Mouse (Mus musculus): ENCODE results near the gene Clhc1.
"Not testable (repeated sequence)": the region's sequence is repeated elsewhere in the genome, so short reads cannot be mapped to it uniquely, and the experiment has no call there.

Gene Clhc1

DNA sequence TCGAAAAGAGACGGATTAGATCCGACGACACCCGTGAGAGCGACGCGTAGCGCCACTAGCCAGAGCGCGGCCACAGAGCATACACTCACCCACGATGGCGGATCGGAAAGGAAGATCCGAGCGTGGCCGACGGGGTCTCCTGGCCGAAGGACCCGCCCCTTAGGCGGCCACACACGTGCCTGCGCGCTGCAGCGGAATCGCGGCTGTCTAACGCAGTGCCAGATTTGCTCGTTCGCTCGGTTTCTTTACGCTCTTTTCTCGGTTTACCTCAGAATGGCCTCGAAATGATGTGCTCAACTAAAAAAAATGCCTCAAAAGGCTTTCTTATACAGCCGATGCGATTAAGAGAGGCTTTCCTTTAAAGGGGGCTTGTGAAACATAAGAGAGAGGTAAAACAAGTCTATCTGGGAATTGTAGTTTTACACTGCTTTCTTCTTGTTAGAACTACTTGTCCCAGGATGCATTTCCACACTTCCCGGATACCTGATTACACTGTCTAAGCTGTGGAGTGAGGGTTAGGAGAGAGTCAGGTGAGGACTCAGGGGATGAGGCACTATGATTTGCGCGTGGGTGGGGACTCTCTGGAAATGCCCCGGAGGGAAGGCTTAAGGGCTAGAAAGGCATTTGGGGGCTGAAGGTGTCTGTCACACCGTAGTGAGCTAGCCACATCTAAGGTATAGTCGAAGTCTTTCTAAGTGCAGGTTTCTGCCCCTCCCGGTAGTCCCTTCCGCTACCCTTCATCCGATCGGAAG lies at the start of gene Clhc1, which contains the start of gene Rps27a:
Gene Clhc1, plus strand, starts transcription at position 199 of the 752 bp plus-strand sequence.
Gene Rps27a, minus strand, starts transcription at position 358 of the 752 bp plus-strand sequence.
- DNase-seq (ENCODE audit: low spot score in 2 of 2), result peak; percentile 94

DNA sequence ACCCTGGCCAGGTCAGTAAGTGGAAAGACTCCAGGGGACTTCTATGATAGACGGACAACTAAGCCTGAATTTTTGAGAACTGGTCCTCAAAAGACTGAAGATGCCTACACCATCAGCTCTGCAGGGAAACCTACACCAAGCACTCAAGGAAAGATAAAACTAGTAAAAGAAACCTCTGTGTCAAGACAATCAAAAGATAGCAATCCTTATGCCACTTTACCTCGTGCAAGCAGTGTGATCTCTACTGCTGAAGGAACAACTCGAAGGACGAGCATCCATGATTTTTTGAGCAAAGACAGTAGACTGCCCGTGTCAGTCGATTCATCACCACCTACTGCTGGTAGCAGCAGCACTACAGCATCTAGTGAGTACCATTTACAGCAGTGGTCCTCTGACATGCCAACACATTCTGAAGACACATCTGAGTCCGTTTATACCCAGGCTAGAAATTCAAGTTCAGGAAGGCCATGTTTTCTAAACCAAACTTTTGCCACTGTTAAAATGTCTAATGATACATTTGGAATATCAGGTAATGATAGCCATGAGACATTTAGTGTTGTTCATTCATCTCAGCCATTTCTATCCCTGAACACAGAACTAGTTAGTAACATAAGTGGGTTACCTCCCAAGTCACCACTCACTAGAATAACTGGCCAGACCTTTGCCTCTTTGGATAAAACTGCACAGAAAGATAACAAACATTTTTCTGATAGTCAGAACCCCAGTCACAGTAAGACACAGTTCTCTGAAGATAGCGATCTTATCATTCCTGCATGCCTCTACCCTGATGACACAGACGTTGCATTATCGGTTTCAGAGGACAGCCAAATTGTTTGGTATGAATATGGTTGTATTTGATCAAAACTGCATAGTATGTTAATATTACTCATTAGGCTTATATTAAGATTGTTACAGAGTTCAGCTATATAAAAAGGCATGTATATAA lies 43.5 kb upstream of the Clhc1 start:
- DNase-seq (ENCODE audit: low spot score in 2 of 2), result no peak

DNA sequence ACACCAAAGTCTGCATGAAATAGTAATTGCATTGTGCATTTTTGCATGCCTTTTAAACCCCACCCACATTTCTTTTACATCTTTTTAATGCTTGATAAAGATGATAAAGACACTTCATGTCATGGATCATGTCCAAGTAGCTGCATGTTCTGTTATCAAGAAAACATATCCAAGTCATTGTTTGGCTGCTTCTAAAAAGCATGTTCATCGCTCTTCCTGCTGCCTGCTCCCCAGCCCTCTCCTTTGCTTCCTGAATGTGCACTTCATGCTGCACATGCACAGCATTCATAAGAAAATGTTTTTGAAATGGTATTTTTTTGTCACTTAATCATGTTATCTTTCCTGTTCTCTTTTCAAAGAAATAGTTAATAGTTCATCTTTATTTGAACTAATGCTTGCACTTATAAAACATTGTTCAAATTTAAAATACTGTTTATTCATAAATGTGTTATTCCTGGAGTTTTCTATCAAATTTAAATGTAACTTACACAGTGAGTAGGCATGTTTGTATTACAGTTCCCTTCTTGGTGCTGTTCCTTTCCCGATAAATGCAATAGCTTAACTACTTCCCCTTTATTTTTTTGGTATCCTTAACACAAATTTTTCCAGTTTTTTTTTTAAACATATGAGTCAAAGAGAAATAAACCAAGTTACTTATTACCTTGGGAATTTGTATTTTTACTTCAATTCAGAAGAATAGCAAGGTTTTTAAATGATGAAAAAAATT lies 42.7 kb upstream of the Clhc1 start:
- DNase-seq (ENCODE audit: low spot score in 2 of 2), result no peak

DNA sequence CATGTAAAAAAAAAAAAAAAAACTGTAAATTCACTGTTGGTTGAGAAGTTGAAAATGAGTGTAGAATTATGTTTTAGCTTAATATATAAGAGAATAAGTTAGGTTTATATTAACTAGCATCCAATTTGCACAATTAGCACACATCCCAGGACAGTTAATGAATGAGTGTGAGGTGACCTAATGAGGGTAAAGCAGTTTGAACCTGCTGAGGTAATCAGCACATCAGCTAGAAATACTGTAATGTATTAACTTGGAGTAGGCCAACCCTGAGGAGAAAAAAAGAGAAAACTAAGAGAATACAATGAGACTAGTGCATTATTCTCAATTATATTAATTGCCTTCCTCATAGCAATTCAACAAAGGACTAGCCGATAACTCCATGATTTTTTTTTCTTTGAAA lies 38.3 kb upstream of the Clhc1 start:
- DNase-seq (ENCODE audit: low spot score in 2 of 2), result no peak

DNA sequence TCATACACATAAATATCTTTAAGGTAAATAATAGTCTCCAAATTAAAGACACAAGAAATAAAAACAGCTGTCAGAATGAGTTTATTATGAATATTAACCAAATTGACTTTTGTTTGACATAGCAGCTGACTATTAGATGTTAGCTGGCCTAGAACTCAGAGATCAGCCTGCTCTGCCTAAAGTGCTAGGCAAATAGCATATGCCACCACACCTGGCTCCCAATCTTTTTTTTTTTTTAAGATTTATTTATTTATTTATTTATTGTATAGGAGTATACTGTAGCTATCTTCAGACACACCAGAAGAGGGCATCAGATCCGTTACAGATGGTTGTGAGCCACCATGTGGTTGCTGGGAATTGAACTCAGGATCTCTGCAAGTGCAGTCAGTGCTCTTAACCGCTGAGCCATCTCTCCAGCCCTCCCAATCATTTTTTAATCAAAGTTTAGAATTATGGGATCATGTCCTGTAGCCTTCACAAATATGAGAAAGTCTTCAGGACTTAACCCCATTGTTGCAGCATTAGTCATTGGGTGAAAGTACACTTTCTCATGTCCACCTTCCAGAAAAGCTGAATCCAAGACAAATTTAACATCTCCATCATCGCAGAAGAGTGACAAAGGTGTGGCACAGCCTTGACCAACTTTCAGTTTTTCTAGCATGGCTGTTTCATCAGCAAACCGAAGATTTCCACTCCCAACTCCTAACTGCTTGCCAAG lies 34.8 kb upstream of the Clhc1 start:
- DNase-seq (ENCODE audit: low spot score in 2 of 2), result no peak

DNA sequence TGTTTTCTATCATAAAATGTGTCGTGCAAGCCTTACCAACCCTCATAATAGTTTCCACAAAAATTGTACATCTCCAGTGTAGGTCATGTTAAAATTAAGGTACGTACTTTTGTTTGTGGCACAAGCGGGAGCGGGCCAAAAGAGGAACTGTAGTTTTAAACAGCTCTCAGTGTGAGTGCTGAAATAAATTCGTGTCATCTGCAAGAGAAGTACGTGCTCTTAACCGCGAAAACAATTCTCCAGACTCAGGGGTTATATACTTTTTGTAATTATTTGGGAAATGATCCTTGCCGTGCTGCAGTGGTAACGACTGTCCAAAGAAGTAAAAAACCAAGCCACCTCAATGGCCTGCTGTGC lies 33.4 kb upstream of the Clhc1 start:
- DNase-seq (ENCODE audit: low spot score in 2 of 2), result no peak

DNA sequence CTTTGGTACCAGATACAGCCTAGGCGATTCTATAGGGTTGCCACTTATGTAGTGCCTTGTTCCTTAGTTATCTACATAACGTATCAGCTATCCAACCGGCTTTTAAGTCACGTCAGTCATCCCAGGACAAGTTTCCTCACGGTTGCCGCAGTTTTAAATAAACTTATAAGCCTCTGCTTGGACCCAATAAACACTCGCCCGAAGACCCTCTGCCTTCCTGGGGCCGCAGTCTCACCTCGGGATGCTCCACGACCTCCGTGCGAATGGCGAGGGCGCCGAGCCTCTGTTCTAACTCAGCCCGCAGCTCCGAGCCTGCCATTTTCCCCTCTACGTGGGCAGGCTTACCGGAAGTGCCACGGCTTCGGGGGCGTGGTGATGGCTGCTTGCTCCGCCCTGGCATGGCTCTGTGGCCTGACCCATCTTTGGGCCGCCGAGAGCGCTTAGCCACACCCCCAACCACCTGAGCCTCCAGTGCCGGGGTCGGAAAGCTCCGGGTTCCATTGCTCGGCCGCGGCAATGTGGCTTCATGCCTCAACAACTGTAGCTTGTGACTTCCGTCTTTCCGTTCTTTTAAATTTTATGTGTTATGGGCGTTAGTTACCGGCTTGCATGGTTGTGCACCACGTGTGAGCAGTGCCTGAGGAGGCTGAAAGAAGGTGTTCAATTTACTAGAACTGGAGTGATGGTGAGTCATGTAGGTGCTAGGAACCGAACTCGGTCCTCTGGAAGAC lies 32.9 kb upstream of the Clhc1 start, which contains the start of gene Prorsd1:
Gene Prorsd1, minus strand, starts transcription at position 352 of the 731 bp plus-strand sequence.
- DNase-seq (ENCODE audit: low spot score in 2 of 2), result peak; percentile 87

DNA sequence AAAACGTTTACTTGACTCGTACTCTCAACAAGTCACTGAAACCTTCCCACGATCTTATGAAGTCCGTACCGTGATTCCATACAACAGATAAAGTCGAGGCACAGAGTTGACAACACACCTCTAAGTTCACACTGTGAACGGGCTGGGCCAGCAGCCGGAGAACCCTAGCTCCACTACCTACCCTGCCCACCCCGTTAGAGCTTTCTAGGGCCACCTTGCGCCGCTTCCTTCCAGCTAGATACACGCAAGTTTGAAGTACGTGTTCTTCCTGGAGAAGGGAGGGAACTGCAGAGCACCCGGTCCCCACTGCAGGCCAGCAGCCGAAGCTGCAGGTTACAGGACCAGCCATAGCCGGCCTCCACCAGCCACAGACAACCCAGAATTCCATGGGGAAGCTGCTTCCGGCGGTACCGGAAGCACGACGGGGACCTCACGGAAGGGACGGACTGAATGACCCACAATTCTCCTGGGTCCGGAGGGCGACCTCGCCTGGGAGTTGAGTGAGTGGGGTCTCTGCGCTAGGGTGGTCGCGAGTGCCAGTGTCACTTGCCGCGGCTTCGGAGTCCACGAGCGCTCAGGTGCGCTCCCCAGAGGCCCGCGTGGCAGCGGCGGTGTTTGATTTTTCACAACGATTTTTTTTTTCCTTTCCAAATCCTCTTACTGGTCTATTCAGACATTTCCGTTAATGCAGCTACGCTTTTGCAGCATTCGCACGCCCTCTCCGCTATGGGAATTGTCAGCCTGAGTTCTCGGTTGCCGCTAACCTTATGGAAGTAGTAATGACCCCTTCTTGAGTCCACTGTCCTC lies 21.6 kb upstream of the Clhc1 start, which contains the start of gene Mtif2:
Gene Mtif2, plus strand, starts transcription at position 421 of the 807 bp plus-strand sequence.
- peak; percentile 89 to 90 for DNase-seq (ENCODE audit: low spot score in 2 of 2)

DNA sequence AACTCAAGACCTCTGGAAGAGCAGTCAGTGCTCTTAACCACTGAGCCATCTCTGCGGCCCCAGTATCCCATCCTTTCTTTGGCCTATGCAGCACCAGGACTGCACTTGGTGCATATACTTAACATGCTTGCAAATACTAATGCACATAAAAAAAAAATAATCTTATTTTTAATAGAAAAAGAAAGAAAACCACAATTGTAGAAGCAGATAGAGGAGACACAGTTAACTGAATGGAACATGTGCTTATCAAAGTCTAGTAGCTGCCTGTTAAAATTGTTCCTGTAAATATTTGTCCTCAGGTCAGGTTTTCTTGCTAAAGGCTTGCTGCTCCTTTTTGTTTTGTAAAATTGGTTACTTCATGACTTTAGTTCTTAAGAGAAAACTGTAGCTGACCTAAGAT lies 9.5 kb upstream of the Clhc1 start:
- DNase-seq (ENCODE audit: low spot score in 2 of 2), result no peak

DNA sequence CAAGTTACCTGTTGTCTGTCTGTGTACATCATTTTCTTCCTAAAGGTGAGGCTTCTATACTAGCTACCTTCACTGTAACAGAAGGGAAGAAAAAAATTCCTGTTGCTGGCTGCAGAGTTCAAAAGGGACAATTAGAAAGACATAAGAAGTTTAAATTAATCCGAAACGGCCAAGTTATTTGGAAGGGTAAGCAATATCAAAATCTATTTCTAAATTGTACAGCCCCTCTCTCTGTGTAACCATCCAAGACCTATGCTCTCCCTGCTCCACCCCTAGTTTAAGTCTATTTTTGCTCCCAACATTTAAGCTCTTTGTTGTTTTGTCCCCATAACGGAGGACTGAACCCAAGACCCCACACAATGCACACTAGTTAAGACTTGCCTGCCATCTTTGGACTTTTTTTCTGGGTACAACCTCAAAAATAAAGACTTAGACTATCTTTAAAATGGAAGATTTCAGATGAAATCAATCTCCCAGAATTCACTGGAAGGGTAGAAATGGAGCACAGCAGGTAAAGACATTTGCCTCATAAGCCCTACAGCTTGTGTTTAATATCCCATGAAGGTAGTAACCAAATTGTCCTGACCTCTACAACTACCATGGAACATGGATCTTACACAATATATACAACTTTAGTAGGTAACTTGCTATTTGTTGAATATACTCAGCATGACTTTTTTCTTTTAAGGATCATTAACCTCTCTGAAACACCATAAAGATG lies 3.4 kb upstream of the Clhc1 start:
- DNase-seq (ENCODE audit: low spot score in 2 of 2), result no peak

DNA sequence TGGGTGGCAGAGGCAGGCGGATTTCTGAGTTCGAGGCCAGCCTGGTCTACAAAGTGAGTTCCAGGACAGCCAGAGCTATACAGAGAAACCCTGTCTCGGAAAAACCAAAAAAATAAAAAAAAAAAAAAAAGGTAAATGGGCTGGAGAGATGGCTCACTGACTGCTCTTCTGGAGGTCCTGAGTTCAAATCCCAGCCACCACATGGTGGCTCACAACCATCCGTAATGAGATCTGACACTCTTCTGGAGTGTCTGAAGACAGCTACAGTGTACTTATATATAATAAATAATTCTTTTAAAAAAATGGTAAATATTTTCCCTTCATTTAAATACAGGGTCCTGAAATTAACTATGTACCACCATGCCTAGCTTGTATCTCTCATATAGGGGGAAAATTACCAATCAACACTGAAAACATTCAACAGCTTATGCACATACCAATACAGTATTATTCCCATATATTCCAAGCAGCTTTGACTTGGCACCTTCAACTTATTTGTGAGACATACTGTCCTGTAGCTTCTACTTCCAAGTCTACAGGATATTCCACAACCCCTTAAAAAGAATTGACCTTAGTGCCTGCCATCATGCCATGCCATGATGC lies 2.5 kb upstream of the Clhc1 start:
- not testable (repeated sequence) for DNase-seq (ENCODE audit: low spot score in 2 of 2)

DNA sequence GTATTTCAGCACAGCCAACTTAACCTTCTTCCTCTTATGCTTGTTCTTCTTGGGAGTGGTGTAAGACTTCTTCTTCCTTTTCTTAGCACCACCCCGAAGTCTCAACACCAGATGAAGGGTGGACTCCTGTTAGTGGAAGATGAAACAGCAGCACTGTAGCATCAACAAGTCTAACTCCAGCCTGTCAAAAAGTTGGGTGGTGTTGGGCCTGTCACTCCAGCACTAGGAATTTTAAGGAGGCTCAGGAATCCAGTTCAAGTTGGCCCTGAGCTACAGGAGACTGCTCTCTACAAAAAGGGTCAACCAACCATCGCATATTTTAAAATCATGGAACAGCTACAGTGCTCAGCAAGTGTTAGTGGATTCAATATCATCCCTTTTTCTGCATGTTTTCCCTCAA lies 1.5 kb upstream of the Clhc1 start:
- not testable (repeated sequence) for DNase-seq (ENCODE audit: low spot score in 2 of 2)

DNA sequence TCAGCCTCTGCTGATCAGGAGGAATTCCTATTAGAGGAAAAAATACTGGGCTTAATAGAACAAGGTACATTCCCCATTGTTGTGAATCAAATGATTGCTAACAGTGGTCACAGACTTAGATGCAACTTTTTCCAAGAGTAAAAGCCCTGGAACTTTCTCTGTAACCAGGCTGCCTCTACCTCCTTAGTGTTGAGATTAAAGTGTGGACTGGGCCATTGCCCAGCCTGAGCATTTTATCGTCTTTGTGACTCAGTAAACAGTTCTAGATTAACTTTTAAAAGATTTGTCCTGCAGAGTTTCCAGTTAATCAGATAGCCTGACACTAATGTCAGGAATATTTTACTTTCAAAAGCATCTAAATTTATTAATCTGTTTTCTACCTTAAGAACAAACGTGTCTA lies 988 bp upstream of the Clhc1 start:
- DNase-seq (ENCODE audit: low spot score in 2 of 2), result no peak

DNA sequence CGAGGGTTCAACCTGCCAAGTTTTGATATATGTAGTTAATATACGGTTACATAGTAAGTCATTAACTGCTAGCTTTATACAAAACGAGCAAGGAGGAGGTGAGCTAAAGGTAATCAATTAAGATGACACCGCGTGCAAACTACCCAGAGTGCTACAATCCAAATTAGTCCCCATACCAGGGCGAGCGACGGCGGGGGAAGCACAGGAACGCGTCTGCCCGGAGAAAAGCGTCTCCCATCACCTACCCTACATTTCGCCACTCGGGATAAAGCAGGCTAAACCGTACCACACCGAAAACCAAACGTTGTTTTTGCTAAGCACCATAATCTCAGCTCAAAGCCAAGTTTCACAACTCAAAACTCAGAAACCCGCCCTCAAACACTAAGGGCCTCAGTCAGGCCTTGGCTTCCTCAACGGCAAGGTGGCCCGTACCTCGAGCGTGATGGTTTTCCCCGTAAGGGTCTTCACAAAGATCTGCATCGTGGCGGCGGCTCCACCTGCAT lies 450 bp upstream of the Clhc1 start:
- DNase-seq (ENCODE audit: low spot score in 2 of 2), result peak in 1 of 2 experiments; percentile 47

DNA sequence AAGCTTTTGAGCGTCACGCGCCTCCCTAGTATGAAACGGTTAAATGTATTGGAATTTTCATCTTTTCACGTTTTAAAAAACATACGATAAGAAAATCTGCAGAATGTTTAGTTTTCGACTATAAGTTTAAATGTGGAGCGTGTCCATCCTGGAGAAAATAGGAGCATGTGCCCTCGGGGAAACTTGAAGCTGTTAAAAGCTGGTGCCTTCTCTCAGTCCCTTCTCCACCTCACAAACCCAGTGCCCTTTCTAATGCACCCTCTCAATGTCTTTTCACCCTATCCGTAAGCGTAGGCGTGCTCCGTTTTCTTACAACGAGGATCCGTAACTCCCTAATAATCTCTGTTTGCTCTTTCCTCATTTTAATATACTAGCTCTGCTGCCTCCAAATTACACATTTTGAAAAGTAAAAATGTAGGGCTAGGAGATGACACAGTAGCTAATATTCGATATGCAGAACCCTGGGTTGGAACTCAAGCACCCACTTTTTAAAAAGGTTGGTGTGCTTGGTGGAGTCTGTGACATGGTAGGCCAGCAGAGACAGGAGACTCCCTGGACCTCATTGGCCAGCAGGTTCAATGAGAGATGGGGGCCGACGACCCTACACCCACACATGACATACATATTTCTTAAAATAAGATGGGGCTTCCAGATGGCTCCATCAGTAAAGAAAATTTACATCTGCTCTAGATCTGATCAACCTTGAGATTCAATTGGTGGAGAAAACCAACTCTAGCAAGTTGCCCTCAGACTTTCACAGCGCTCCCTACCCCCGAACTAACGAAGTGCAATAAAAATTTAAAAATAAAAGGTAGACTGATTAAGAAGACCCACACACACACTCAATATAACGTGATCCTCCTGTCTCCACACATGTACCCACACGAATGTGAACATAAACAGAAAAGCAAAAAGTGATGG lies 1.0 kb downstream of the Clhc1 start:
- peak in 1 of 2 experiments; percentile 31 for DNase-seq (ENCODE audit: low spot score in 2 of 2)

DNA sequence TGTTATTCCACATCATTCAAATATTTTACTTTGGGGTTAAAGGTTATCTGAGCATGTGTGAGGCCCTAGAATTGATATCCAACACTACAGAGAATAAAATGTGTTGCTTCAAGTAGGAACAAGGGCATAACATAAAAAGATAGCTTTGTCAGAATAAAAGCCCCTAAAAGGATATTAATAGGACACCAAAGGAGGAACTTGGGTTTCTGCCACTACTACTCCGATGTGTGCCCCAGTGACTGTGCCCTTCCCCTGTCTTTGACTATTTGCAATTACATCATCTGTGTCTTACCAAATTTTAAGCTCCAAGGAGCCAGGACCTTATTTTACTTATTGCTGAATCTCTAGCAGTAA lies 1.7 kb downstream of the Clhc1 start:
- no peak for DNase-seq (ENCODE audit: low spot score in 2 of 2)

DNA sequence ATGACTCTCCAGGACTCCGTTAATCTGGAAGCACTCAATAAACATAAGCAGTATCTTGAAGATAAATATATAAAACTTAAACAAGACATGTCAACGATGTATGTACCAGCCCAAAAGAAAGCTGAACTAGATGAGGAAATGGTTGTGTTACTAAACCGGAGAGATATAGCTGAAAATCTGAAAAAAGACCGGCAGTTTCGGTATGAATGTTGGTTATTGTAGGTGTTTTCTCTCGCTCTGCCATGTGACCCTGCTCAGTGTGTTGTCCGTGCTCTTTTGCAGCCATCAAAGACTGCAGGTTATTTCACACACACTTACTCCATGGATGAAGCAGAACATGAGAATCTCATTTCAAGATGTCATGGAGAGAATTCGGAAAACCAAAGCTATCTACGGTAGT lies 12.7 kb downstream of the Clhc1 start:
- no peak for DNase-seq (ENCODE audit: low spot score in 2 of 2)
